Mouse (Mus musculus) liver, postnatal 0 days (tissue): Measurements from ENCODE around the gene Rab11fip2.

Experiments
- CTCF ChIP-seq: sonication (generic); IDR thresholded peaks from 2 replicates; pipeline ENCODE4 v1.5.1; 2016; ENCODE audit warnings: antibody characterized with exemption, low read depth
- EP300 ChIP-seq: IDR thresholded peaks from 2 replicates; pipeline ENCODE4 v1.6.1; 2016; ENCODE audit warnings: antibody characterized with exemption, low read depth, mild to moderate bottlenecking

DNA sequence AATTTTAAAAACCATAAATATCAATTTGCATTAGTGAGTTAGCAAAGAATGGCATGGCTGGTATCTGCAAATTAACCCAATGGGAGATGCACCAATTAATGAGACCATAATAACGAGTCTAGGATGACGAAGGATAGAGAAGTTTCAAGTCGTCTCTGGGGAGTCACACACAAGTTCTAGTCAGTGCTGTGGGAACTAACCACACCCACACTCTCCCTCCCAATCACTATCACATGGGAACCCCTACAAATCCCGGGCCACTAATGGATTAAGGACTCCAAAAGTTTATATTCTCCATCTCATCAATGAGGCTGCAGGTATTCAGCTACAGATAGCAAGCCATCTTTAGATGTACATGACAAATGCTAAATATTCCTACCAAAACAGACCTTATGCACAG, 14.8 kb downstream of the Rab11fip2 start:
- TF ChIP-seq CTCF (no peak), EP300 (no peak)
